Mouse (Mus musculus): ENCODE results near the gene Lnx1.

Gene Lnx1

DNA sequence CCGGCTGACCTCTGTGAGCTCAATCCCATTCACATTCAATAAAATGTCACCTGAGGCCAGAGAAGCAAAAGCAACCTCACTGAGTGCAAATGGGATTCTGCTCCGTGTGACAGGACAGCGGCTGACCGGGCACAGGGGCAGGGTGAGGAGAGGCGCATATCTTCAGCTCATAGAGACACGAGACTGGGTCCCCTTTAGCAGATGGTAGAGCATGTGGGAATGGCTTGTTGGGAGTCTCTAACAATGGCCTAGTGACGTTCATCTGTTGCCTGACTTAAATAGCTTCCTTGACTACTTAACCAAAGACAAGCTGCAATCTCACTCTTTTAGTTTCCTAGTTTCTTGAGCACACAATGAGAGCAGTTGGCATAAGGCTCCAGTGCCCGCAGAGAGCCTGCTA lies 96.5 kb downstream of the Lnx1 start:
- in situ Hi-C loops (cut with MboI), result no loop called here

DNA sequence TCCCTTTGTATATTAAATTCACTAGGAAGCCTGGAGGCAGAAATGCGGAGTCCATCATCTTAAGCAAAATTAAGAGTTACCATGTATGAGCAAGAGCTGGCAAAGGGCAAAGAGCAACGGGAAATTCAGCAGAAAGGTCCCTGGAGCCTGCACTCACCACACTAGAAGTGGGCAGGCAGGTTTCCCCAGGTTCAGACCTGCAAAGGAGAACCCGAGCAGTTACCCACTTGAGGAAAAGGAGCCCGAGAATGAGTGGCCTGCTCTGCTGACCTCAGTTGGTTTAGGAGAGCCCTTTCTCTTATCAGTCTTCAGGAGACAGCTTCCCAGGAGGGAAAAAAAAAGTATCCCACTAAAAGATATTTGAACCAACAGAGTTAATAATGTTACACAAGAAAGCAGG lies 99.4 kb downstream of the Lnx1 start:
- in situ Hi-C loops (cut with MboI), result no loop called here

DNA sequence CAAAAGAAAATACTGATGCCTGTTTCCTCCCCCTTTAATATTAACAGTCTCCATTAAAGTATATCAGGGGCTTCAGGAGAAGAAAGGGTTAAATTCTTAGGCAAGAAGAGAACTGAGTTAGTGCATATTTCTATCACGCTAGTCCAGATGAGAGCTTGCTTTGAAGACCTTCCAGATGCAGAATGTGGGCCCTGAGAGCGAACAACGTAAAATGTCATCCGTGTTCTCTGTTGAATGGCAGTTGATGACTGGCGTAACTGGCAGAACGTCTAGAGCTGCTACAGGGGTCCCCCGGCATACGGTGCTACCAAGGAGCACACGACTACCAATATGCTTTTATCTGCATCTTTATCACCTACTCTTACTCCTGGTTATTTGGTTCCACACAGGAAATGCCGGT lies 100.3 kb downstream of the Lnx1 start:
- in situ Hi-C loops (cut with MboI), result no loop called here

DNA sequence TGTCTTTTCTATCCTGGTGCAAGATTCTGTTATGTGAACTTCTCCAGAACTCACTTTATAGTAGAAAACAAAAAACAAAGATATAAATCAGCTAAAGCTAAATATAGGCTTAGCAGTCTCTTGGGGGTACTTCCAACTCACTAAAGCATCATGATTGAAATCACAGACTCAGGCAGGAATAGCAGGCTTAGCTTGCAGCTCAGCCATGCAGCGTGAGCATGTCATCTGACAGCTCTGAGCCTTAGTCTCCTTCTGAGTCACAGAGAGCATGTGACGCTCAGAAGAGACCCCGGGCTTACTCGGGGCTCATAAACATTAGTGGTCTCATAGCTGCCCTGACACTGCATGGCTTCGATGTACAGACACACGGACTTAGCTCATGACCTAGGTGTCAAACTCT lies 100.7 kb downstream of the Lnx1 start:
- in situ Hi-C loops (cut with MboI), result no loop called here

DNA sequence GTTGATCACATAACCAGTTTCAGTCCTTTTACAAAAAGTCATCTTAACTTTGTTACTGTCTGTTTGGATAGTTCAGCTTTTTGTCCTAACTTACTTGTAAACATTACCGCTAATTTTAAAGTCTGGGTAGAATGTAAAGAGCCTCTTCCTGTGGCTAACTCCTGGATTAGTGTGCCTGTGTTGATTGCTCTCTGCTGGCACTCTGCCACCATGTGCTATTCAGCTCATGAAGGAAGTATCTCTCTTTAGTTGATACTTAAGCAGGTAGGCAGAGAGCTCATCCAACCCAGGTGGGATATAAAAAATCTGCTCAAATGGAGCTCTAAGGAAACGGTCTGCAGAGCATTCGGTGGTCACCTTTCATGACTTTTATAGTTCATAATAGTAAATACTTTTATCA lies 101.5 kb downstream of the Lnx1 start:
- in situ Hi-C loops (cut with MboI), result no loop called here

DNA sequence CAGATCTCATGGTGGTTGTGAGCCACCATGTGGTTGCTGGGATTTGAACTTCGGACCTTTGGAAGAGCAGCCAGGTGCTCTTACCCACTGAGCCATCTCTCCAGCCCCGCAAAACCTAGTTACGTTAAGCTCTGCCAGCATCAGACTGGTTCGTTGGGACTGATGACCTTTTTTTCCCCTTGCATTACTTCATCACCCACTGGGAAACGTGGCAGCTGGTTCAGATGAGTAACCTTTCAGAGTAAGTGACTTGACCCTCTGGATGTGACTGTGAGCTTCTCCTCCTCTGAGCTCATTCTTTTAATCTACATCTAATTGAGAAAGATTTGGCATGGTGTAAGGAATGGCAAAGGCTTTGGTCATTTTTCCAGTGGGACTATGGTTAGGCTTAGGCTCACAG lies 102.7 kb downstream of the Lnx1 start:
- in situ Hi-C loops (cut with MboI), result no loop called here

DNA sequence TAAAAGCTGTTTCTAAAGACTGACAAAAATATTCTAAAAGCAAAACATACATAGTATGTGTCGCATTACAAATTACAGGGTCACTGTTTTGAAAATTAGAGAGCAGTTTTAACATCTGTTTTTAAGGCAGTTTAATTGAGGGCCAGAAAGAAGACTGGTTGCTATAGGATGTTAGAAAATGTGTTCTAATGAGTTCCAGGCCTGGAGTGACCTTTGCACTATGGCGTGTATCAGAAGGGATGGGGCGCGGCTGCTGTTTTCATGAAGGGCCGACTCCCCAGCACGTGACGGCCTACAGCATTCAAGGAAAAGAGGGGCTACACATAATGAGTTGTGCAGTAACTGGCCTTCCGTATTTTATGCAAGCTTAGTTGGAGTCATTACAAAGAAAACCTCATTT lies 109.6 kb downstream of the Lnx1 start:
- in situ Hi-C loops (cut with MboI), result no loop called here

DNA sequence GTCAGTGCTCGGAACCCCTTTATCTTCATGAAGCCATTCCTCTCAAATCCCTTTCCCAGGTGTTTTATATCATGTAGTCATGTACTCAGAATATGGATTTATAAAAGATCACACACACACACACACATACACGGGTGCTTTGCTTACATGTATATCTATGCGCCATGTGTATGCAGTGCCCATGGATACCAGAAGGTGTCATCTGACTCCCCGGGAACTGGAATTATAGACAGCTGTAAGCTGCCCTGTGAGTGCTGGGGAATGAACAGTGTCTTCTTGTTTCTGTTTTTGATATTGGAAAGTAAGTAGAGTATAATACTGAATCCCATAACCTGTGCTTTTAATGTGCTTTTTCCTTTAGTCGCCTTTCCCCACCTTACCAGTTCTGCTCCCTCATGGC lies 111.3 kb downstream of the Lnx1 start:
- in situ Hi-C loops (cut with MboI), result no loop called here

DNA sequence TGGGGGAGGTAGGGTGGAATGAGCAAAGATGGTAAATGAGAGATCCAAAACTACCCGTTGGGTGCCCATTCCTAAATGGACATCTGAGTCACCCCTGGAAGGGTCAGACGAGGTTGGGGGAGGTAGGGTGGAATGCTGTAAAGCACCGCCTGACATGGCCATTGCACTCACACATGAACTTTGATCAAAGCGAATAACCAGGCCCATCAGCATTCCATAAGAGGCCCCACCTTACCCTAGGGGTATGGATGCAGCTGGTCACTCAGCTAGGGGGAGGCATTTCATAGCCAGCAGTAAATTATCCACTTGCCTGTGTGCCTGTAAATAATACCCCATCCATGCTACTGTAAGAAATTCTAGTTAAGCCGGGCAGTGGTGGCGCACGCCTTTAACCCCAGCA lies 113.6 kb downstream of the Lnx1 start:
- in situ Hi-C loops (cut with MboI), result no loop called here

DNA sequence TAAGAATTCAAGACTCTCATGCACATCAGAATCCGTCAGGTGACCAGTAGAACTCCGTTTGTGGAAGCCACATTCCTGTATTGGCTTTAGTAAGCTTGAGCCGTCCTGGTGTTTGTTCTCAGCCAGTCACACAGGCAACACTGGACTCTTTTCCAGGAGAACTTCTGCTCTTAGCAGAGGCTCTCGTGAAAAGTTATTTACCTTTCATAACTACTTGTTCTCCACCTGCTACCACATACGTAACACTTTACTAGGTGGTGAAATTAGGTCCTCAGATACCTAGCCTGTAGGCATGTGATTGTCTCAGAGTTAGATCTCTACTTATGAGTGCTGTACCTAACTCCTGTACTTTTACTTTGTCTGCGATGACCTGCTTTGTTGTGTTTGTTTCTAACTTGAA lies 130.9 kb downstream of the Lnx1 start:
- in situ Hi-C loops (cut with MboI), result no loop called here

DNA sequence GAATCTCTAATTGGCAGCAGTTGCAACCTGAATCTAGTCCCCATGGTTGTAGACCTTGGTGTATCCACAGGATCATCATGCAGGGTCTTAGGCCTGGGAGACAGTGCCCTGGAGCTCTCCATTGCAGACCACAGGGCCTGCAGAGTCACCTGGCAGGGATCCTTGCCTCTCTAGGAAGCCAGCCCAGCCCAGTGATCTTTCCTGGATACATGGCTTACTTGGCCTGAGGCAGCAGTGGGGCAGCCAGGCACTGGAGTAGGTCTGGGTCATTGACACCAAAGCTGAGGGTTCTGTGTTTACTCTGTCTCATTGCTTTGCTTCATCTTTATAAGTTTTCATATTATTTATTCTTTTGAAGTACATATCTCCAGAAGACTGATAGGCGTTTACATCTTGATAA lies 141.6 kb downstream of the Lnx1 start:
- in situ Hi-C loops (cut with MboI), result no loop called here

DNA sequence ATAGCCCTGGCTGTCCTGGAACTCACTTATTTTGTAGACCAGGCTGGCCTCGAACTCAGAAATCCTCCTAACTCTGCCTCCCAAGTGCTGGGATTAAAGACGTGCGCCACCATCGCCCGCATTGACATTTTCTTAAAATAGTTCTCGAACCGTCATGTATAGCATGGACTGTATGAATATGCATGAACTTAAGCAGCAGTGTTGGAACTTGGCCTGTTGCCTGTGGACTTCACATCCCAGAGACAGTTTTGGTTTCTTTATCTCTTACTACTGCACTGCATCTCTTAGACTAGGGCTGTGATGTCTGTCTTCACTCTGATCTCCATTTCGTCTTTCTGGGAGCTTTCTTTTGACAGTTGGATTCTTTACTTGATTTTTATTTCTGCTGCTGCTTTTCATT lies 153.1 kb downstream of the Lnx1 start:
- in situ Hi-C loops (cut with MboI), result no loop called here

DNA sequence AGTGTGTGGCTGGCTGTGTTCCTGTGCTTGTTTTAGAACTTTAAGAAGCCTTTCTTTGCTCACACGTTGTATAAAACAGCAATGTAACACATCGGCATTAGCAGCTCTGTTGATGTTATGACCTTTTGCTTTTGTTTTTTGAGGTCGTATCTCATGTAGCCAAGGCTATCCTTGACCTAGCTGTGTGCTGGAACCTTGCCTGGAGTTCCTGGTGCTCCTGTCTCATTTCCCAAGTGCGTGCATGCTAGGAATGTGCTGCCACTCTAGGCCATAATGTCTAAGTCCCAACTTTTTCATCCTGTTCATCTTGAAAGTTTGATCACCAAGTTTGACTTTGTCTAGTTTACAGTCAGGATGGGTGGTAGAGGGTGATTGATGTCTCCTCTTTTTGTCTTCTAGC lies 157.1 kb downstream of the Lnx1 start:
- in situ Hi-C loops (cut with MboI), result no loop called here

Data from mature B cell (primary cell).